Mouse (Mus musculus) layer of hippocampus, postnatal 10 days (tissue): ENCODE measurements at regions not wholly inside any gene's neighbourhood (a gene's known extent, or its start where the extent isn't known, plus 50 kb on each side); places are given as distances from the start of the nearest gene placed in this dataset.
A peak's percentile ranks its signal among the peaks of the same experiment; 100 is the strongest.
"Not testable (repeated sequence)": the region's sequence is repeated elsewhere in the genome, so short reads cannot be mapped to it uniquely, and the experiment has no call there.

ENCODE experiments used
- DNase-seq, 2 experiments: peaks; one replicate each; pipeline ENCODE4 v3.0.0; 2021; ENCODE audit warnings: low spot score in 2 of 2

DNA sequence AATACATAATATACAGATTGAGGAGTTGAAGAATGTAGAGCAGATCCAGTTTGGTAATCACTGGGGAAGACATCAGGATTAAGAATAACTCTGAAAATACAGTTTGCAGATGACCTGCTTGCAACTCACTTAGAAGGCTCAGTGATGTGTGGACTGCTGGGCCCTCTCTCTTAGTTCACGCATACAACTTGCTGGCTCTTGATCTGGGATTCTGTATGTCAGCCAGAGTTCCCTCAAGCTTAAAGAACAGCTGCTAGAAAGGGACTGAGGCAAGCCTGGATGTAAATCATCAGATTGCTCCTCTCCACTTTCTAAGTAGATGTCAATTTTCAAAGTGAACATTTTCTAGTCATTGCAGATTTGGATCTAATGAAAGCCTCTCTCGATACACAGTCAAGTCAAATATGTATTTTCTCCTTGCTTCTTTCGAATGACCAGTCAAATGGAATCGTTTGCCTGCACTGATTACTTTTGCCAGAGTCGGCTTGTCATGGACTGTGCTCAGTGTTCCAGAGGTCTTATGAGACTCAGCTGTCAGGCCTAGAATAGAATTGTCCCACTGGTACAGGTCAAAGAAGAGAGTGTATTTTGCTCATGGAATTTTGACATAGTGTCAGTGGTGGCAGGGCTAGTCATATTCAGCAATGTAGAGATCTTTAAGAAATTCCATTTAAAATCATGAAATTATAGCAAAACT is 334.2 kb upstream of the Cwc22 start:
- DNase-seq = no peak

DNA sequence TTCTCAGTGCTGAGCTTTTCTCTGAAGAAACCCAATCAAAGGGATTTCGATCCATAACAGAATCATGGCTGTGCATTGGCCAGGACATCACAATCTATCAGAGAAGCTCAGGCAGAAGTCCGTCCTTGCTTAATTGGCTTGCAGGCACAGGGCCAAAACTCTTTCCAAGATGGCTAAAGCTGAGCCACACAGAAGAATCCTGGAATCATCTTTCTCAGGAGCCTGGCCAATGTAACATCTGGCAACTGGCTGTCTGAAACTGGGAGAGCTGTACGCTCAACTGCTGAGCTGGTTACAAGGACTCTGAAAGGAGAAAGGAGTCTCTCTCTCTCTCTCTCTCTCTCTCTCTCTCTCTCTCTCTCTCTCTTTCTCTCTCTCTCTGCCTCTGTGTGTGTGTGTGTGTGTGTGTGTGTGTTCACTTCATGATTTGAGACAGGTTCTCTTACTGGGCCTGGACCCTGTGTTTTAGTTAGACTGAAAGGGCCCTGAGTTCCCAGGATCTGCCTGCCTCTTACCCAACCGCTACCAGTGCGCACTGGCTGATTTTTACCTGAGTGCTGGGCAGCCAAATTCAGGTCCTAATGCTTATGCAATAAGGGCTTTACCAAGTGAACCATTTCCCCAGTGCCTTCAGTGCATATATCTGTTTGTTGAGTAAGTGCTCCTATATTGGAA is 333.3 kb upstream of the Cwc22 start:
- peak; percentile 24 to 40 for DNase-seq

DNA sequence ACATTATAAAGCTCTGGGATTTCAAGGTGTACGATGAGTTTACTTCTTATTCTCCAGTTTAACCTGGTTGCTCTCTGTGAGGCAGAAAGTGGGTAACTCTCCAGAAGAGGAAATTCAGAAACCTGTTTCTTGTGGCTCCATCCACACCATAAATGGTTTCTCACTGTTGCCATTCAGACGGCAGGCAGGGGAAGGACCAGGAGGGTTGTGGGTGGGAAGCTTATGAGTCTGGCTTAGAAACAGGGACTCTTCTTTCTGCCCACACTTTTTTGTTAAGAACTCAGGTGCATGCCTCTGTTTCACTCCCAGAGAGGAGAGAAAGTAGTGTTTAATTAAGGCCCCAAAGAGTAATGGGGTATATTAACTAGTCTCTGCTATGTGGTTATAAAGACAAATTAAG is 332.5 kb upstream of the Cwc22 start:
- DNase-seq = no peak

DNA sequence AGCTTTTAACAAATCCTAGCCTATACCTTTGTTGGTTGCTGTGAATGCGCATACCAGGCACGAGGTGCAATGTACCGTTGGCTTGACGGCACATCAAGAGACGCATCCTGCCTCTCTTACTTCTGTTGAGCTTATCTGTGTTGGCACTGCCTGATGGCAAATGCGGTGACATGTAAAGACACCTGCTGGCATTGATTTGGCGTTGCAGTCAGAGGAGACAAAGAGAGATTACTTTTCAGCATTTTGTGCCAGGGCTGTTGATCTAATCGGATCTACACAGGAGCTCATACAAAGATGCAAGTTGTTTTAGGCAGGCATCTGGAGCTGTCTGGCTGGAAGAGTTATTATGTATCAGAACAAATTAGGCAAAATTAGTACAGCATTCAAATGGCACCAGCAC is 331.5 kb upstream of the Cwc22 start:
- DNase-seq = no peak

DNA sequence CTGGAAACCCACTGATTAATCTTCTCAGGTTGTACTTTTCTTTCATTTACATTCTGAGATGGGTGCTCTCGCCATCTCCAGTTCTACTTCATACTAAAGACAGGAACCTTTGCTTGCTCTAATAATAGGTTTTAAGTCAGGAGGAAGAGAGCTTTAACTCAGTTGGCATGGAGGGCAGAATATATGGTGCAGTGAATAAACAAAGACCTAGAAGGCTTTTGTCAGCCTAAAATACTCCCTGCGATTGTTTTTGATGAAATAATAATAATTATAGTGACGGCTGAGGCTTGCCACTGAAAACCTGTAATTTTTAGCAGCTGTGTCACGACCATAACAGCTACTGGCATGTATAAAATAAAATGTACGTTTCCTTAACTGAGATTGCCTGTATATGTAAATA is 327.9 kb upstream of the Cwc22 start:
- DNase-seq = no peak

GRCm38 (mm10) chr2:78268705-78269104 is 322.5 kb upstream of the Cwc22 start:
- DNase-seq = no peak

DNA sequence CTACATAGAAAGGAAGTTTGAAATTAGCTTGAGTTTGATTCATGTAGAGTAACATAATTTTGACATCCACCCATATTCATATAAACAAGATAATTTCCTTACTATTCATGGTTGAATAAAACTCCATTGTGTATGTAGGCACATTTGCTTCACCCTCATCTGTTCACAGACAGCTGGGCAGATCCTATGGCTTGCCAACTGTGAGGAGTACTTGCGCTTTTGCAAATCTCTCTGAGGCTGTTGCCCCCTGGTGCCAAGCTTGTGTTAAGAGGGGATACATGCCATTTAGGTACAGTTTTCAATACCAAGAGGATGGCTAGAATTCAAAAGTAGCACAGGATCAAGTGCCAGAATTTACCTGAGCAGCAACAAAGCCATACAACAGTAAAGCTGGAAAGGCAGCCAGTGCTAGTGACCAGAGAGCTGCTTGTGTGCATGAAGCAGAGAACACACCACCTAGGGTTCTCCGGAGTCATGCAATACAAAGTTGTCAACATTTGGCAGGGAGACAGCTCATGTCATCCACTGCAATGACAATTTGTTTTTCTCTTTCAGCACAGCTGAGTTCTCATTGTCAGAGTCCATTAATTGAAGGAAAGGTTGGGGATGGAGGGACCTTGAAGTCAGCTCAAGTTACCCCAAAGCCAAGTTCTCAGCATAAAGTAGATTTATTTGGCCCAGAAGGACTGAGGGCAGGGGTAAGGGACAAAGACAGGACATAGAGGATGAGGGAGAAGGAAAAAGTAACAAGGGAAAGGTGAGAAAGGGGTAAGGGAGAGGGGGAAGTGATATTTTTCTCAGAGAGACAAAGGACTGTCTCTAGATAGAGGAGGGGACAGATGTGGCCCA is 321.6 kb upstream of the Cwc22 start:
- no peak for DNase-seq

DNA sequence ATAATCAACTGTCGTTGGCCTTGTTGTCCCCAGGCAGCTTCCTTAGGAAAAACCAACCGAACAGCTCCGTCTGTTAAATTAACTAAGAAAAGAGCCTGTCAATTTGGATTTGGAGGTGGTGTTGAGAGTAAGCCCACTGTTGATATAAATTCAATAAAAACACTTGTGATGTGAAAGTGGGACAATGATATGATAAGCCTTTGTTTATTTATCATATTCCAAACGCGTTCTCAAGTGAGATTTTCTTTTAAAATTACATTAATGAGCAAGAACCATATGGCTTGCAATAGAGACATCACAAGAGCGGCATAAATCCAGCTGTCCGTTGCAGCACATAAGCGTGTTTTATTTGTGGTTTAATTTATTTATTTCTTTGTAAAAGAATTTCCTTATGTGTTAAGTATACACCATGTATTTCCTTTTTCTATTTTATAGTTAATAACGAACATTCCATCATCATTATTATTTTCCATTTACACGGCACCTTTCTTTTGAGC is 307.5 kb upstream of the Cwc22 start:
- no peak for DNase-seq

- DNase-seq = no peak
These were observed 300.2 kb upstream of the Cwc22 start for GRCm38 (mm10) chr2:78246354-78246753.

DNA sequence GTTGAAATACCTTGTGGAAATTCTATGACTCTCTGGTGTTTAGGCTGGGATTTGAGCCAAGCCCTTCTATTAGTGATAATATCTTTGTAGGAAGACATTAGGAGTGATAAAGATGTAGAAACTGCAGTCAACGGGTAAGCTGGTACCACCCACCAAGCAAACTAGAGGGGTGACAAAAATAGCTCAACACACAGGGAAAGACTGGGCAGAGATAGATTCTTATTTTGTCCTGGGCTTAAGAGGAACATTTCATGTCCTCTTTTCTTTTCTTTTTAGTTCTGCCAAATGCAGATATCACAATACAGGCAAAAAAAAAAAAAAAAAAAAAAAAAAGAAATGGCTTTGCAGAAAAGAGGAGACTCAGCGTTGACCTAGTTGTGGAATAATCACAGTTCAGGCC is 294.1 kb upstream of the Cwc22 start:
- DNase-seq = no peak

DNA sequence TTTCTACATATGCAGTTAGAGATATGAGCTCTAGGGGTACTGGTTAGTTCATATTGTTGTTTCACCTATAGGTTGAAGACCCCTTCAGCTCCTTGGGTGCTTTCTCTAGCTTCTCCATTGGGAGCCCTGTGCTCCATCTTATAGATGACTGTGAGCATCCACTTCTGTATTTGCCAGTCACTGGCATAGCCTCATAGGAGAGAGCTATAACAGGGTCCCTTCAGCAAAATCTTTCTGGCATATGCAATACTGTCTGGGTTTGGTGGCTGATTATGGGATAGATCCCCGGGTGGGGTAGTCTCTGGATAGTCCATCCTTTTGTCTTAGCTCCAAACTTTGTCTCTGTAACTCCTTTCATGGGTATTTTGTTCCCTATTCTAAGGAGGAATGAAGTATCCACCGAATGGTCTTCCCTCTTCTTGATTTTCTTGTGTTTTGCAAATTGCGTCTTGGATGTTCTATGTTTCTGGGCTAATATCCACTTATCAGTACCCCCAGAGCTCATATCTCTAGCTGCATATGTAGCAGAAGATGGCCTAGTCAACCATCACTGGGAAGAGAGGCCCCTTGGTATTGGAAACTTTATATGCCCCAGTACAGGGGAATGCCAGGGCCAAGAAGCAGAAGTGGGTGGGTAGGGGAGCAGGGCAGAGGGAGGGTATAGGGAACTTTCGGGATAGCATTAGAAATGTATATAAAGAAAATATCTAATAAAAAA is 279.4 kb upstream of the Cwc22 start:
- not testable (repeated sequence) for DNase-seq

DNA sequence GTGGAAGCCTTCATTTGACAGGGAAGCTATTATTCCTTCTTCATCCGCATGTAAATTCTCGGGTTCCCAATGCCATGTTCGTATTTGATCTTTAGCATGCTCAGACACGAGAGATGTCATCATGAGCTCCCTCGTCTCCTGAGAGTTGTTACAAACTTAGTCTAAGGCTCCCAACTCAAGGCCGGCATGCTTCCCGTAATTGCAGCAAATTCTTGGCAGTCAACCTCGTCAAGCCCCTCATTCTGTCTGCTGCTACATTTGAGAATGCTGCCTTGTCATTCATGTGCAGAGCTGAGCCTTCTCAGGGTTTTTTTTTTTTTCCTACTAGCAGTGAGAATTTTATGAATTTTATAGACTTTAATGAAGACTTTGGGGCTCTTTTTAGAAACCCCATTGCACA is 268.3 kb upstream of the Cwc22 start:
- DNase-seq = no peak

- no peak for DNase-seq
These were observed 258.9 kb upstream of the Cwc22 start for GRCm38 (mm10) chr2:78205125-78205524.

- DNase-seq = no peak
These were observed 249.8 kb upstream of the Cwc22 start for GRCm38 (mm10) chr2:78196006-78196405.

DNA sequence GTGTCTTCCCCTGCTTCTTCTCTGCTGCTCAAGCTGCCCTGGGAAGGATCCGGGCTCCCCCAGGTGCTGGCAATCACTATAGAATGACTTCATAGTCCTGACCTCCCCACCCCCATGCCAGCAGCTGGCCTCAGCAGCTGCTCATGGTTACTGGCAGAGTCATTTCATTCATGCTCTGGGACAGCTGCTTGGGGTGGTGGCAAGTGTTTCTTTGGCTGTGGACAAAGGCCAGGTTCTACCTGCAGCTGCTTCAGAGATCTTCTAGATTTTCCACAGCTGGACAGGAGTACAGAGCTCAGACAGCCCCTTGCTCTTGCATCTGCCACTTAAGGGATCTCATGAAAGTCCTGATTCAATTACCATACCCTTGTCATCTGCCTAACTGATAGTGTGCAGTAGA is 243.4 kb upstream of the Cwc22 start:
- peak; percentile 13 to 22 for DNase-seq

DNA sequence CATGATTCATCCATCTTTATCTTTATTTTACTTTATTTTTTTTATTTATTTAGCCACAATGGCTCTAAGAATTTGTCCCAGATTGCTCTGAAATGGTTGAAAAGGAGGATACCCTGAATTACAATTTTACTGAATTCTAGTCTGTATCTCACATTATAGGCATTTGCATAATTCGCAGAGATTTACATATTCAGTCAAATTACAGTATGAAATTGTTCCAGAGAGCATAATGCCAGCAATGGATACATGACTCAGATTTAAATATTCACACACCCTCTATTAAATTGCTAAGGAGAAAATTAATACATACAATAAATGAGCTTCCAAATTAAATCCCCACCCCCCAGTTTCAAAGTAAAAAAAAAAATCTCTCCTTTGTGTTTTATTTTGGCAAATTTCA is 238.8 kb upstream of the Cwc22 start:
- no peak for DNase-seq

GRCm38 (mm10) chr2:78173784-78174183 is 227.6 kb upstream of the Cwc22 start:
- DNase-seq = no peak

GRCm38 (mm10) chr2:78172819-78173218 is 226.6 kb upstream of the Cwc22 start:
- no peak for DNase-seq

DNA sequence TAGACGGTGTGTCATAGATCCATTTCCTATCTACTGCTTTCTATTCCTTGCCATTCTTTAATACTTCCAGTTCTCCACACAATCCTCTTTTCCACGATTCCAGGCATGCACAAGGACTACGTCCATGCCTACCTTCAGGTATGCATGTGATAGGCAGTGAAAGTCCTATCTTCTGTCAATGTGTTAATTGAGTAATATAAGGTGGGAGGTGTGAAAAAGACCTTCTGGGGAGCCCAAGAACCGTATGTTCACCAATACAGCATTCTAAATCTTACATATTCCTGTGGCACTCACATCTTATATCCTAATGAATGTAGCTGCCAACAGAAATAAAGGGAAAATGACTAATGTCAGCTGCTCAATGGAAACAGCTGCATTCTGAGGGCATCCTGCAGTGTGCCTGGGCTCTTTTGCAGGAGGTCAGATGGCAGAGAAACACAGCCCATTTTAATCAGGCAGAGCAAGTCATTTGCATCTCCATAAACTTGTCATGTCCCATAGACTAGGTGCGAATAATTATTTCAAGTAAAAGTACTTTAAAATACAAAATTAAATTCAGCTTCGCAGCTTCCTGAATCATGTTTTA is 224.1 kb upstream of the Cwc22 start:
- DNase-seq = no peak

DNA sequence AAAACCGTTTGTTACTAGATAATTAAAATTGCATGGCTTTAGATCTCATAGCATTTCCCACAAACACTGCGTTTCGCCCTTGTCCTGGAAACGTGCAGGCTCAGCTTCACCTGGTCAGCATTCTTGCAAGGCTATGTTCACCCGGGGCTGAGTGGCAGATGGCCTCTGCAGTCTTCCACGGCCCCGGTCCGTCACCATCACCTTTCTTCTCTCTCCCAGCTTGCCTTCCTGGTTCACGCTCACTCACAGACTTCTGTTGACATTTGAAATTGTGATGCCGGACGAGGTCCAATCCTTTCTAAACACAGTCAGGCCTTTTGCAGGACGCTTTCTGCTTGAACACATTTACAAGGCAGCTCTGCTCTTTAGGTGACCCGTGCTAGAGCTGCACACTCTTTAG is 219.3 kb upstream of the Cwc22 start:
- DNase-seq = no peak

GRCm38 (mm10) chr2:78159877-78160485 is 213.8 kb upstream of the Cwc22 start:
- peak; percentile 29 to 47 for DNase-seq
